In the genomic region with DNA sequence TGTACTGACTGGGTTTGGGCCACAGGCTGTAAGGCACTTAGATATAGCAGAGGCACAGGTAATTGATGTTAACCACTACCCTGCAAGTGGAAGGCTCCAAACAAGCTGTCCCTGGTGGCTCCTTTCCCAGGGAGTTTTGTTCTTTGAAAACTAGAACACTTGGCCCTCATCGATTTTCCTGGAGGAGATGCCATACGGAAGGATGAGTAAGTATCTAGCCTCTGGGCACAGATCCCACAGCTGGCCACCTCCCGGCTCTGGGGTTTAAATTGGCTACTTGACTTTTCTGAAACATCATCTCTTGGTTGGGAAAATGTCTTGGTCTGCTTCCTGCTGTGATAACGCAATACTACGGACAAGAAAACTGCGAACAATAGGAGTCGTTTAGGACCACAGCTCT, we compare ENCODE assay signal across 16 mouse cellular contexts.
"Had no signal": no experiment of that assay in that cellular context is flagged by ENCODE, and none has a peak within 500 bp of the region (broad histone marks: within the 10 kb centered on the region; RNA-seq: fewer than 3 reads in every experiment).

No protein-coding gene starts in this region.

- DNase-seq: kidney, postnatal 14 days; liver; liver, embryonic 13.5 days; liver, postnatal 0 days; lung, postnatal 14 days; right cerebral cortex, postnatal 14 days; spleen, adult 18-20 months; thymus, adult 18-20 months; thymus, postnatal 14 days had no signal

- H3K4me3 ChIP-seq: kidney, embryonic 15.5 days; limb, embryonic 12.5 days; liver, embryonic 13.5 days; lung, embryonic 15.5 days; megakaryocyte, embryonic 14.5 days; midbrain, embryonic 15.5 days; neural tube, embryonic 12.5 days had no signal

- H3K27ac ChIP-seq: kidney, embryonic 15.5 days; limb, embryonic 12.5 days; liver, embryonic 13.5 days; lung, embryonic 15.5 days; macrophage; midbrain, embryonic 15.5 days; neural tube, embryonic 12.5 days had no signal
